Comparison of ENCODE assay signal across 24 mouse cellular contexts in genomic region chr17:7814433-7814832, GRCm38 (mm10). TPM values are rescaled to one million over a fixed set of nuclear protein-coding genes. Genes with fewer than 3 reads are reported as not detected.
DNase-seq lines count a peak whose midpoint lies in the region; ATAC-seq and TF ChIP-seq lines count a peak whose summit lies in the region.
"Had no signal": no experiment of that assay in that cellular context is flagged by ENCODE, and none has a peak within 500 bp of the region (broad histone marks: within the 10 kb centered on the region; RNA-seq: fewer than 3 reads in every experiment).

No protein-coding gene starts in this region.

- H3K4me2 ChIP-seq in liver, embryonic 12.5 days: no peak overlapping the region
- no peak overlapping the region for H3K4me2 ChIP-seq in stomach, postnatal 0 days (replicated peaks; ENCODE audit: low read depth)
- H3K4me2 ChIP-seq in forebrain, embryonic 15.5 days (replicated peaks): no peak overlapping the region
- H3K4me2 ChIP-seq: embryonic facial prominence, embryonic 12.5 days; forebrain, embryonic 13.5 days had no signal

- no peaks in the 10 kb centered on the region for H3K9me3 ChIP-seq in liver, embryonic 12.5 days (replicated peaks)
- no peaks in the 10 kb centered on the region for H3K9me3 ChIP-seq in stomach, postnatal 0 days (ENCODE audit: control insufficient read depth, low read length)
- H3K9me3 ChIP-seq in forebrain, embryonic 15.5 days: no peaks in the 10 kb centered on the region
- H3K9me3 ChIP-seq: embryonic facial prominence, embryonic 10.5 days; embryonic facial prominence, embryonic 12.5 days; forebrain, embryonic 13.5 days had no signal

- H3K4me3 ChIP-seq in liver, embryonic 12.5 days: no peak overlapping the region
- H3K4me3 ChIP-seq in stomach, postnatal 0 days (ENCODE audit: low read depth, low read length): no peak overlapping the region
- H3K4me3 ChIP-seq in forebrain, embryonic 15.5 days: no peak overlapping the region
- H3K4me3 ChIP-seq: embryonic facial prominence, embryonic 10.5 days; embryonic facial prominence, embryonic 12.5 days; forebrain, embryonic 13.5 days had no signal

- H3K27me3 ChIP-seq in liver, embryonic 12.5 days (replicated peaks): no peaks in the 10 kb centered on the region
- no peaks in the 10 kb centered on the region for H3K27me3 ChIP-seq in stomach, postnatal 0 days (ENCODE audit: control insufficient read depth, insufficient read depth, low read length)
- no peaks in the 10 kb centered on the region for H3K27me3 ChIP-seq in forebrain, embryonic 15.5 days
- H3K27me3 ChIP-seq: CH12.LX; embryonic facial prominence, embryonic 12.5 days; forebrain, embryonic 13.5 days; Patski had no signal

- no peaks in the 10 kb centered on the region for H3K4me1 ChIP-seq in liver, embryonic 12.5 days
- H3K4me1 ChIP-seq in stomach, postnatal 0 days (replicated peaks; ENCODE audit: control insufficient read depth, insufficient read depth): no peaks in the 10 kb centered on the region; the same call in 1 of the 2 replicates
- H3K4me1 ChIP-seq in forebrain, embryonic 15.5 days: no peaks in the 10 kb centered on the region
- H3K4me1 ChIP-seq: embryonic facial prominence, embryonic 10.5 days; embryonic facial prominence, embryonic 12.5 days; forebrain, embryonic 13.5 days had no signal

- 33% methylated on average over 3 of the region's 3 CpGs for WGBS in liver, embryonic 12.5 days (ENCODE audit: insufficient replicate concordance)
- 39% methylated on average over 3 of the region's 3 CpGs for WGBS in stomach, postnatal 0 days
- 67% methylated on average over 3 of the region's 3 CpGs for WGBS in forebrain, embryonic 15.5 days

- DNase-seq in heart, adult 11 months: peak; percentile 54
- no peak for DNase-seq in heart, adult 18-20 months
- peak; percentile 23 for DNase-seq in liver
- peak; percentile 29 for DNase-seq in stomach, postnatal 0 days (ENCODE audit: low spot score)
- DNase-seq: adrenal gland, adult 8-10 months; adrenal gland, postnatal 14 days; adrenal gland, postnatal 36 days; B cell, adult 2 months; cerebellum, adult 11-12 months; cerebellum, adult 2 months; cerebellum, adult 9-10 months; cerebellum, postnatal 10 days; cerebellum, postnatal 25 days had no signal

- ATAC-seq in liver, embryonic 12.5 days: no peak
- no peak for ATAC-seq in stomach, postnatal 0 days (ENCODE audit: low FRiP score, low TSS enrichment)
- ATAC-seq in forebrain, embryonic 15.5 days (replicated peaks): no peak
- ATAC-seq: activated CD4-positive, CD25-positive, alpha-beta regulatory T cell, adult 4 months; CD4-positive, CD25-positive, alpha-beta regulatory T cell, adult 4 months; forebrain, embryonic 13.5 days; forebrain, embryonic 16.5 days; Patski had no signal

- H3K9ac ChIP-seq in liver, embryonic 12.5 days: no peak overlapping the region
- no peak overlapping the region for H3K9ac ChIP-seq in stomach, postnatal 0 days (ENCODE audit: low read length)
- no peak overlapping the region for H3K9ac ChIP-seq in forebrain, embryonic 15.5 days (replicated peaks)
- H3K9ac ChIP-seq: embryonic facial prominence, embryonic 12.5 days; forebrain, embryonic 13.5 days had no signal

- H3K36me3 ChIP-seq in liver, embryonic 12.5 days: no peaks in the 10 kb centered on the region
- H3K36me3 ChIP-seq in stomach, postnatal 0 days (ENCODE audit: control insufficient read depth, insufficient read depth, low read length): no peaks in the 10 kb centered on the region
- no peaks in the 10 kb centered on the region for H3K36me3 ChIP-seq in forebrain, embryonic 15.5 days
- H3K36me3 ChIP-seq: embryonic facial prominence, embryonic 10.5 days; embryonic facial prominence, embryonic 12.5 days; G1E had no signal

- no peak for TF ChIP-seq CTCF in stomach, postnatal 0 days (IDR thresholded peaks at IDR 0.05; ENCODE audit: low read depth)

- H3K27ac ChIP-seq in liver, embryonic 12.5 days: no peak overlapping the region
- H3K27ac ChIP-seq in stomach, postnatal 0 days (replicated peaks): no peak overlapping the region
- H3K27ac ChIP-seq in forebrain, embryonic 15.5 days (replicated peaks): no peak overlapping the region
- H3K27ac ChIP-seq: embryonic facial prominence, embryonic 10.5 days; embryonic facial prominence, embryonic 12.5 days; forebrain, embryonic 13.5 days had no signal

- no peak for TF ChIP-seq EP300 in stomach, postnatal 0 days (optimal IDR thresholded peaks at IDR 0.05)

RNA-seq across cellular contexts. Expression of gene Fndc1, which starts 12.7 kb away (rescaled TPM):
- total RNA-seq in heart, adult 18-20 months (2021): 10 to 100 TPM; 12.3 to 15.9 TPM
- 0.19 and 0.30 TPM in 2 replicates for polyA plus RNA-seq in liver, embryonic 12.5 days (2016; fragmentation: Nextera tagmentation; extraction: Ambion mirVana)
- polyA plus RNA-seq in stomach, postnatal 0 days (2015; fragmentation: Nextera tagmentation; extraction: Ambion mirVana): 25.7 and 27.0 TPM in 2 replicates
- polyA plus RNA-seq in forebrain, embryonic 15.5 days (2015; fragmentation: Nextera tagmentation; extraction: Ambion mirVana): 2.0 and 2.5 TPM in 2 replicates
- polyA plus RNA-seq: CD4-positive, CD25-positive, alpha-beta regulatory T cell, adult 4 months; G1E had no signal

Comparison
In these comparisons a context has a peak if more than half of its experiments do, and no peak if none do; other contexts are left out.
1. DNase-seq: peak in heart, adult 11 months (single experiment), liver (single experiment) and stomach, postnatal 0 days (single experiment); none in heart, adult 18-20 months (0 of 2).